ENCODE assay signal across 9 mouse cellular contexts in genomic region chr19:10952021-10952939, GRCm38 (mm10). TPM values are rescaled to one million over a fixed set of nuclear protein-coding genes. Genes with fewer than 3 reads are reported as not detected.
A peak's percentile ranks its signal among the peaks of the same experiment; 100 is the strongest.
DNase-seq lines count a peak whose midpoint lies in the region; ATAC-seq and TF ChIP-seq lines count a peak whose summit lies in the region.
"Had no signal": no experiment of that assay in that cellular context is flagged by ENCODE, and none has a peak within 500 bp of the region (broad histone marks: within the 10 kb centered on the region; RNA-seq: fewer than 3 reads in every experiment).

No protein-coding gene starts in this region.

- ATAC-seq in limb, embryonic 12.5 days (ENCODE audit: insufficient number of reproducible peaks, insufficient read depth, low FRiP score, low TSS enrichment, low read depth) = peak; percentile 69
- no peak for ATAC-seq in embryonic facial prominence, embryonic 13.5 days (ENCODE audit: insufficient number of reproducible peaks, insufficient read depth, low FRiP score, low TSS enrichment, low read depth)
- ATAC-seq in forebrain, embryonic 11.5 days (replicated peaks; ENCODE audit: low FRiP score) = no peak

- H3K36me3 ChIP-seq in limb, embryonic 12.5 days = no peaks in the 10 kb centered on the region; the same call in 1 of the 2 replicates
- no peaks in the 10 kb centered on the region; the same call in 1 of the 2 replicates for H3K36me3 ChIP-seq in limb, embryonic 10.5 days
- no peaks in the 10 kb centered on the region for H3K36me3 ChIP-seq in embryonic facial prominence, embryonic 13.5 days
- H3K36me3 ChIP-seq in forebrain, embryonic 11.5 days (ENCODE audit: control insufficient read depth, insufficient read depth, low read length) = no peaks in the 10 kb centered on the region

- H3K27ac ChIP-seq in limb, embryonic 12.5 days = no peak overlapping the region
- H3K27ac ChIP-seq in limb, embryonic 10.5 days = no peak overlapping the region
- no peak overlapping the region for H3K27ac ChIP-seq in embryonic facial prominence, embryonic 13.5 days
- H3K27ac ChIP-seq in left cerebral cortex, adult 2 months = peak overlapping the region; percentile 62
- H3K27ac ChIP-seq in forebrain, embryonic 11.5 days (ENCODE audit: low read depth, low read length) = no peak overlapping the region

- peaks cover 12% of the 10 kb centered on the region for H3K27me3 ChIP-seq in limb, embryonic 12.5 days
- H3K27me3 ChIP-seq in limb, embryonic 10.5 days (ENCODE audit: low read depth, poor library complexity, severe bottlenecking) = no peaks in the 10 kb centered on the region
- H3K27me3 ChIP-seq in embryonic facial prominence, embryonic 13.5 days = no peaks in the 10 kb centered on the region
- H3K27me3 ChIP-seq in forebrain, embryonic 11.5 days (ENCODE audit: control insufficient read depth, insufficient read depth, low read length) = no peaks in the 10 kb centered on the region

- intact Hi-C loops in heart, postnatal 10 days (cut with DNase I) = no loop called here
- intact Hi-C loops in left cerebral cortex, adult 2 months (cut with DNase I) = no loop called here

- H3K4me2 ChIP-seq in limb, embryonic 12.5 days = no peak overlapping the region
- H3K4me2 ChIP-seq in embryonic facial prominence, embryonic 13.5 days = no peak overlapping the region
- no peak overlapping the region for H3K4me2 ChIP-seq in forebrain, embryonic 11.5 days (ENCODE audit: low read depth, low read length, severe bottlenecking)

- DNase-seq in limb, embryonic 10.5 days (ENCODE audit: low spot score) = no peak
- DNase-seq in heart, postnatal 10 days = peak; percentile 71 to 73
- DNase-seq in left cerebral cortex, adult 2 months (ENCODE audit: extremely low spot score in 1 of 2, low spot score in 2 of 2) = peak; percentile 26 to 36
- DNase-seq in right cerebral cortex, adult 2 months (ENCODE audit: low spot score in 2 of 2) = peak; percentile 52 to 54
- DNase-seq in forebrain, embryonic 11.5 days (ENCODE audit: low spot score) = no peak
- DNase-seq in ovary, adult 18-20 months (ENCODE audit: low spot score) = no peak

- H3K9me3 ChIP-seq in limb, embryonic 12.5 days = no peaks in the 10 kb centered on the region
- H3K9me3 ChIP-seq in limb, embryonic 10.5 days (replicated peaks) = no peaks in the 10 kb centered on the region
- H3K9me3 ChIP-seq in embryonic facial prominence, embryonic 13.5 days = no peaks in the 10 kb centered on the region
- H3K9me3 ChIP-seq in forebrain, embryonic 11.5 days (ENCODE audit: control insufficient read depth, low read length) = no peaks in the 10 kb centered on the region

- no peak overlapping the region for H3K4me3 ChIP-seq in limb, embryonic 12.5 days (replicated peaks)
- H3K4me3 ChIP-seq in limb, embryonic 10.5 days = no peak overlapping the region
- H3K4me3 ChIP-seq in embryonic facial prominence, embryonic 13.5 days = no peak overlapping the region
- no peak overlapping the region for H3K4me3 ChIP-seq in left cerebral cortex, adult 2 months
- H3K4me3 ChIP-seq in forebrain, embryonic 11.5 days (ENCODE audit: low read depth, low read length) = no peak overlapping the region

- H3K9ac ChIP-seq in limb, embryonic 12.5 days (replicated peaks) = no peak overlapping the region
- H3K9ac ChIP-seq in embryonic facial prominence, embryonic 13.5 days = 0 out of 2 replicates have a peak overlapping the region, but pooled peaks have one; percentile 32
- H3K9ac ChIP-seq in forebrain, embryonic 11.5 days (ENCODE audit: low read length) = no peak overlapping the region

- WGBS in limb, embryonic 12.5 days = 72% methylated on average over 11 of the region's 11 CpGs
- WGBS in limb, embryonic 10.5 days = 83% methylated on average over 11 of the region's 11 CpGs
- 62% methylated on average over 11 of the region's 11 CpGs for WGBS in embryonic facial prominence, embryonic 13.5 days
- WGBS in forebrain, embryonic 11.5 days = 78% methylated on average over 11 of the region's 11 CpGs

- H3K4me1 ChIP-seq in limb, embryonic 12.5 days (replicated peaks) = peaks cover 12% of the 10 kb centered on the region
- H3K4me1 ChIP-seq in limb, embryonic 10.5 days = peaks cover 17% of the 10 kb centered on the region
- peaks cover 24% of the 10 kb centered on the region for H3K4me1 ChIP-seq in embryonic facial prominence, embryonic 13.5 days
- no peaks in the 10 kb centered on the region; the same call in 1 of the 2 replicates for H3K4me1 ChIP-seq in forebrain, embryonic 11.5 days (replicated peaks; ENCODE audit: control insufficient read depth, insufficient read depth, low read length)

- TF ChIP-seq CTCF in left cerebral cortex, adult 2 months (IDR thresholded peaks at IDR 0.05) = no peak

RNA-seq across cellular contexts. Expression of gene Ccdc86, which starts 3.2 kb away (rescaled TPM):
- 33.2 and 33.9 TPM in 2 replicates for polyA plus RNA-seq in limb, embryonic 12.5 days (2016; fragmentation: Nextera tagmentation; extraction: Ambion mirVana)
- 46.8 and 62.9 TPM in 2 replicates for polyA plus RNA-seq in limb, embryonic 10.5 days (2016; fragmentation: Nextera tagmentation; extraction: Ambion mirVana)
- 27.4 and 31.6 TPM in 2 replicates for polyA plus RNA-seq in embryonic facial prominence, embryonic 13.5 days (2015; fragmentation: Nextera tagmentation; extraction: Ambion mirVana)
- 1 to 10 TPM; 7.5 to 7.9 TPM for total RNA-seq in heart, postnatal 10 days (2021)
- total RNA-seq in left cerebral cortex, adult 2 months (2021) = 10 to 100 TPM in 1 of 2 experiments, 1 to 10 TPM in 1; 7.8 to 10.6 TPM
- polyA plus RNA-seq in forebrain, embryonic 11.5 days (2014; fragmentation: Nextera tagmentation; extraction: Ambion mirVana) = 28.1 and 31.2 TPM in 2 replicates

RNA-seq across cellular contexts. Expression of gene Ptgdr2, which starts 15.3 kb away (rescaled TPM):
- 0.10 TPM in 1 of 2 replicates, not detected in the other for polyA plus RNA-seq in limb, embryonic 12.5 days (2016; fragmentation: Nextera tagmentation; extraction: Ambion mirVana)
- 0.08 TPM in 2 replicates for polyA plus RNA-seq in limb, embryonic 10.5 days (2016; fragmentation: Nextera tagmentation; extraction: Ambion mirVana)
- 0.10 TPM in 1 of 2 replicates, not detected in the other for polyA plus RNA-seq in embryonic facial prominence, embryonic 13.5 days (2015; fragmentation: Nextera tagmentation; extraction: Ambion mirVana)
- under 1 TPM; 0.15 to 0.22 TPM for total RNA-seq in heart, postnatal 10 days (2021)
- under 1 TPM; 0.14 to 0.30 TPM for total RNA-seq in left cerebral cortex, adult 2 months (2021)
- polyA plus RNA-seq in forebrain, embryonic 11.5 days (2014; fragmentation: Nextera tagmentation; extraction: Ambion mirVana) = 0.09 TPM in 1 of 2 replicates, not detected in the other

RNA-seq across cellular contexts. Expression of gene Ms4a10, which starts 22.2 kb away (rescaled TPM):
- not detected in 2 replicates for polyA plus RNA-seq in limb, embryonic 12.5 days (2016; fragmentation: Nextera tagmentation; extraction: Ambion mirVana)
- not detected in 2 replicates for polyA plus RNA-seq in limb, embryonic 10.5 days (2016; fragmentation: Nextera tagmentation; extraction: Ambion mirVana)
- polyA plus RNA-seq in embryonic facial prominence, embryonic 13.5 days (2015; fragmentation: Nextera tagmentation; extraction: Ambion mirVana) = not detected in 2 replicates
- not detected for total RNA-seq in heart, postnatal 10 days (2021)
- total RNA-seq in left cerebral cortex, adult 2 months (2021) = not detected
- polyA plus RNA-seq in forebrain, embryonic 11.5 days (2014; fragmentation: Nextera tagmentation; extraction: Ambion mirVana) = not detected in 2 replicates
- total RNA-seq: layer of hippocampus, adult 8-10 months had no signal

RNA-seq across cellular contexts. Expression of gene Zp1, which starts 31.8 kb away (rescaled TPM):
- not detected in 2 replicates for polyA plus RNA-seq in limb, embryonic 12.5 days (2016; fragmentation: Nextera tagmentation; extraction: Ambion mirVana)
- polyA plus RNA-seq in limb, embryonic 10.5 days (2016; fragmentation: Nextera tagmentation; extraction: Ambion mirVana) = not detected in 2 replicates
- not detected in 2 replicates for polyA plus RNA-seq in embryonic facial prominence, embryonic 13.5 days (2015; fragmentation: Nextera tagmentation; extraction: Ambion mirVana)
- not detected for total RNA-seq in heart, postnatal 10 days (2021)
- not detected for total RNA-seq in left cerebral cortex, adult 2 months (2021)
- polyA plus RNA-seq in forebrain, embryonic 11.5 days (2014; fragmentation: Nextera tagmentation; extraction: Ambion mirVana) = not detected in 2 replicates
- total RNA-seq: layer of hippocampus, adult 8-10 months had no signal

RNA-seq across cellular contexts. Expression of gene Ms4a15, which starts 40.8 kb away (rescaled TPM):
- not detected in 2 replicates for polyA plus RNA-seq in limb, embryonic 12.5 days (2016; fragmentation: Nextera tagmentation; extraction: Ambion mirVana)
- polyA plus RNA-seq in limb, embryonic 10.5 days (2016; fragmentation: Nextera tagmentation; extraction: Ambion mirVana) = not detected in 2 replicates
- polyA plus RNA-seq in embryonic facial prominence, embryonic 13.5 days (2015; fragmentation: Nextera tagmentation; extraction: Ambion mirVana) = not detected in 2 replicates
- not detected for total RNA-seq in heart, postnatal 10 days (2021)
- not detected for total RNA-seq in left cerebral cortex, adult 2 months (2021)
- polyA plus RNA-seq in forebrain, embryonic 11.5 days (2014; fragmentation: Nextera tagmentation; extraction: Ambion mirVana) = not detected in 2 replicates
- total RNA-seq: layer of hippocampus, adult 8-10 months had no signal

Comparison
In these comparisons a context has a peak if more than half of its experiments do, and no peak if none do; other contexts are left out.
1. DNase-seq: peak in heart, postnatal 10 days (2 of 2), left cerebral cortex, adult 2 months (2 of 2) and right cerebral cortex, adult 2 months (2 of 2); none in limb, embryonic 10.5 days (single experiment), forebrain, embryonic 11.5 days (single experiment) and ovary, adult 18-20 months (single experiment).